Mouse (Mus musculus) forebrain, postnatal 0 days (tissue): ENCODE results near the gene Serpinh1. TPM values are rescaled to one million over a fixed set of nuclear protein-coding genes. Genes with fewer than 3 reads are reported as not detected.

ENCODE experiments used
- ATAC-seq: fragments of 200-750 bp; cut with Nextera tagmentation; 2 replicates; pipeline ENCODE4 v1.8.0; 2017; ENCODE audit warnings: mild to moderate bottlenecking, moderate library complexity
- DNase-seq: peaks from one replicate; pipeline ENCODE4 v3.0.0-alpha.2; 2015
- H3K27ac ChIP-seq: fragments of 300-500 bp; sonication (generic); 2 replicates; pipeline ENCODE4 v1.5.1; 2014; ENCODE audit warnings: low read depth, mild to moderate bottlenecking, antibody characterized with exemption, low read length, moderate library complexity, mixed read lengths
- H3K27me3 ChIP-seq: fragments of 300-500 bp; sonication (generic); 2 replicates; pipeline ENCODE4 v1.6.1; 2014; ENCODE audit warnings: mild to moderate bottlenecking, low read length, mixed read lengths; ENCODE audit not compliant: insufficient read depth
- H3K36me3 ChIP-seq: fragments of 300-500 bp; sonication (generic); 2 replicates; pipeline ENCODE4 v1.6.1; 2014; ENCODE audit warnings: mild to moderate bottlenecking, moderate library complexity; ENCODE audit not compliant: insufficient read depth
- H3K4me1 ChIP-seq: fragments of 300-500 bp; sonication (generic); 2 replicates; pipeline ENCODE4 v1.6.1; 2014; ENCODE audit warnings: antibody characterized with exemption; ENCODE audit not compliant: insufficient read depth
- H3K4me2 ChIP-seq: fragments of 300-500 bp; sonication (generic); 2 replicates; pipeline ENCODE4 v1.6.1; 2014; ENCODE audit warnings: low read depth, mild to moderate bottlenecking, moderate library complexity
- H3K4me3 ChIP-seq: fragments of 300-500 bp; sonication (generic); 2 replicates; pipeline ENCODE4 v1.5.1; 2014; ENCODE audit warnings: low read depth, low read length, mixed read lengths
- H3K9ac ChIP-seq: fragments of 300-500 bp; sonication (generic); 2 replicates; pipeline ENCODE4 v1.6.1; 2014; ENCODE audit warnings: mild to moderate bottlenecking
- H3K9me3 ChIP-seq: fragments of 300-500 bp; sonication (generic); 2 replicates; pipeline ENCODE4 v1.6.1; 2016; ENCODE audit warnings: low read length
- CTCF ChIP-seq: sonication (generic); IDR thresholded peaks from 2 replicates; pipeline ENCODE4 v1.5.1; 2016; ENCODE audit warnings: antibody characterized with exemption, control low read depth, low read depth
- WGBS: fragments of 180-500 bp; shearing (Covaris S2); extraction: QIAGEN DNeasy Blood & Tissue Kit; methylation state at CpG from one replicate; pipeline ENCODE4 v1.1.7; 2014; 5-methylcytosine and 5-hydroxymethylcytosine counted together
- polyA plus RNA-seq: library from polyadenylated mRNA; unstranded; fragments of >200 nt; fragmentation: Nextera tagmentation; extraction: Ambion mirVana; gene quantifications from 2 replicates; pipeline ENCODE4 v1.2.1, GENCODE M21; 2015
- total RNA-seq: library from RNA; depleted of rRNA; stranded (reverse); fragments of >200 nt; gene quantifications from 2 replicates; pipeline ENCODE4 v1.2.3, GENCODE M21; 2014

Gene Serpinh1
- total and polyA plus RNA-seq, 2 experiments from 2014 or later, result 117 to 160 TPM

DNA sequence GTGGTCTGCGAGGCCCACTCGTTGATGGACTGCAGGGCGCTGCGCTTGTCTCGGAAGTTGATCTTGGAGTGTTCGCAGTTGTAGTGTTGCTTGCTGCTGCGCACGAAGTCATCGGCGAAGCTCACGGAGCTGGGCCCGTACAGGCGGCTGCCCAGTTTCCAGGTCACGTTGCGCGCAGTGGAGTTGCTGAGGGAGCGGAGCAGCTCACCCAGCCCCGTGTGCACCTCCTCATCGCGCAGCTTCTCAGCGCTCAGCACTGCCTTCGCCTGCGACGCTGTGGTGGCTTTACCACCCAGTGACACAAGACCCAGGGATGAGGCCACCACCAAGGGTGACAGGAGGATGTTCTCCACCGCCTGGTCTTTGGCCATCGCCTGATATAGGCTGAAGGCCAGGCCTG, 4.2 kb downstream of the Serpinh1 start:
- no peak for ATAC-seq
- no peak overlapping the region for H3K4me3 ChIP-seq
- peaks cover 6% of the 10 kb centered on the region; the same call in 1 of the 2 replicates for H3K36me3 ChIP-seq
- DNase-seq, result no peak
- no peaks in the 10 kb centered on the region for H3K9me3 ChIP-seq
- no peak overlapping the region for H3K27ac ChIP-seq
- no peak overlapping the region for H3K9ac ChIP-seq
- 93% methylated on average over 26 of the region's 26 CpGs for WGBS
- peaks cover 13% of the 10 kb centered on the region; the same call in 1 of the 2 replicates for H3K4me1 ChIP-seq
- no peak for TF ChIP-seq CTCF
- H3K4me2 ChIP-seq, result no peak overlapping the region
- H3K27me3 ChIP-seq, result no peaks in the 10 kb centered on the region

DNA sequence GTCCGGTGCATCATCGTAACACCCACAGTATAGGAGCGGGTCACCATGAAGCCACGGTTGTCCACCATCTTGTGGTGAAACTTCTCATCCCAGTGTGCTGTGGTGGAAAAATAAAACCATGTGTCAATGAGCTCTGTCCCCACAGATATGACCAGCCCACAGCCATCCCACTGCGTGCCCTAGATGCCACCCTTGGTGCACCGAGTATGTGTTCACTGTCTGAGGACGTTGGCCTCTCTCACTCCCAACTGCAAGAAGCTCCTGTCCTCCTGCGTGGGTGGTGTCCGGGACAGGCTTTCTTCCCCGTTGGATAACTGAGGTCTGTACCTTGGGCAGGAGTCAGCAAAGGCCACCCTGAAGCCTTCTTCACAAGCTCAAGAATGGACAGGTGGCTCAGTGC, 5.8 kb downstream of the Serpinh1 start:
- Histone ChIP-seq H3K9me3 (no peaks in the 10 kb centered on the region), H3K9ac (no peak overlapping the region), H3K4me1 (peaks cover 13% of the 10 kb centered on the region; the same call in 1 of the 2 replicates), H3K4me2 (no peak overlapping the region), H3K27ac (no peak overlapping the region), H3K36me3 (peaks cover 9% of the 10 kb centered on the region; the same call in 1 of the 2 replicates), H3K4me3 (no peak overlapping the region), H3K27me3 (no peaks in the 10 kb centered on the region)
- DNase-seq (no peak), ATAC-seq (no peak)
- no peak for TF ChIP-seq CTCF
- WGBS, result 97% methylated on average over 10 of the region's 10 CpGs

DNA sequence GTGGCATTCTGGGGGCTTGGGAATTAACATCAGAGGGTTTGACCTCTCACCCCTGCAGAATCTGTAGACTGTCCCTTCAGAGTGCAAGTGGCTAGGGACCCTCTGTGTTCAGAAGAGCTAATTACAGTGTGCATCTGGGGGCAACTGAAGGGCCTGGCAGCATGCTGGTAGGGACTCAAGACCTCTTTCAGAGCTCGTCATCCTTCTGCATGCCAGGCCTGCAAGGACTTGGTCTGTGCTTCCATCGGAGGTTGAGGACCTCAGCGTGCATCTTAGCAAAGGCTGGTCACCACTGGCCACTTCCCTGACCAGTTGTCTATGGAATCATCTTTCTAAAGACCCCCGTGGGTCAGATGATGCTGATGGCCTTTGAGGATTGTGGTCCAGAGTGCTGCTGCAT, 9.5 kb downstream of the Serpinh1 start:
- no peak overlapping the region for H3K4me2 ChIP-seq
- no peaks in the 10 kb centered on the region for H3K4me1 ChIP-seq
- WGBS, result 88% methylated on average over 4 of the region's 4 CpGs
- H3K27ac ChIP-seq, result no peak overlapping the region
- ATAC-seq, result no peak
- H3K36me3 ChIP-seq, result peaks cover 9% of the 10 kb centered on the region; the same call in 1 of the 2 replicates
- H3K9me3 ChIP-seq, result no peaks in the 10 kb centered on the region
- no peak for TF ChIP-seq CTCF
- DNase-seq, result no peak
- H3K9ac ChIP-seq, result no peak overlapping the region
- H3K4me3 ChIP-seq, result no peak overlapping the region
- no peaks in the 10 kb centered on the region for H3K27me3 ChIP-seq

DNA sequence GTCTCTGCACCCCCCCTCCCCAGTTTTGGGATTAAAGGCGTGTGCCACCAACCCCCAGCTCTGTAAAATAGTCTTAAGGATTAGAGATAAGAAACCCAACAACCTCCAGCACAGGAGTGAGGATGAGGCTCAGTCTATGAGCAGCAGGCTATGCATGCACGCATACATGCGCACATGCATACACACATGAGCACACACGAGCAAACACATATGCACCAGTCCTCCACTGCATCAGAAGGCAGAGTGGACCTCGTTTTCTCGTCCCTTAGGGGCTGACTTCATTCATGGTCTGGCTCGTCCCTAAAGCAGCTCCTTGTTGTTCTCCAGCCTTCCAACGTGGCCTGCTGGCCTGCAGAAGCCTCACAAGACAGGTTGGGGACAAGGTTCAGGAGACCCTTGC, 12.3 kb downstream of the Serpinh1 start:
- ATAC-seq (no peak), DNase-seq (no peak)
- no peak overlapping the region for H3K9ac ChIP-seq
- H3K27ac ChIP-seq, result no peak overlapping the region
- no peak for TF ChIP-seq CTCF
- 84% methylated on average over 8 of the region's 8 CpGs for WGBS
- H3K4me2 ChIP-seq, result no peak overlapping the region
- H3K4me3 ChIP-seq, result no peak overlapping the region
- H3K4me1 ChIP-seq, result no peaks in the 10 kb centered on the region
- no peaks in the 10 kb centered on the region for H3K27me3 ChIP-seq
- no peaks in the 10 kb centered on the region for H3K9me3 ChIP-seq
- peaks cover 20% of the 10 kb centered on the region for H3K36me3 ChIP-seq

DNA sequence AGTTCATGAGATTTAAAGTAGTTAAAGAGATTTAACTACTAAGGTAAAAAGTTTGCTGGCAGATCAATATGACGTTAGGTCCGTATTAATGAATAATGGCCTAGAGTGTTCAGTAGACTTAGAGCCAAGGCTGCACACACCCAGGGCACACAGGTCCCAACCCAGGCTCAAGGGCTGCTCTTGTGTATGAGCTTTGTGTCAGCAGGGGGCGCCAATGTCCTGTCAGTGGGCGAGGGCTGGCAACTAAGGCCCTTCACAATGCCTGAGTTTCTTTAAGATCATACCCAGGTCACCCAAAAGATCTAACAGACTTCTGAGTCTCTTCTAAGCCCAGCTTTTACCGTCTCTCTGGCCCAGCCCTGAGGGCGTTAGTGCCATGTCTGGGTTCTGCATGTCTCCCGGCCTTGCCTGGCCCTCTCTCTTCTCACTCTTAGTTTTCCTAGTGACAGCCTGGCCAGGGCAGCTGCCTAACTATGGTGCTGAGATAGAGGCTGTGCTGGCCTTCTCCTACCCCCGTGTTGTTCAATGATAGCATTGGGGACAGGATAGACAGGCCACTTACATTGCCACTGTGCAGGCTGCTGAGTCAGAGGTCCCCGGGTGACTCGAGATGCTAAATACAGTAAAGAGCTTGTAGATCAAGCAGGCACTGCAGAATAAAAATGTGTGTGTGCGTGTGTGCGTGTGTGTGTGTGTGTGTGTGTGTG, 20.1 kb downstream of the Serpinh1 start:
- Histone ChIP-seq H3K9ac (no peak overlapping the region), H3K27ac (no peak overlapping the region), H3K9me3 (no peaks in the 10 kb centered on the region), H3K4me1 (no peaks in the 10 kb centered on the region), H3K4me3 (no peak overlapping the region), H3K36me3 (peaks cover 21% of the 10 kb centered on the region), H3K27me3 (no peaks in the 10 kb centered on the region), H3K4me2 (no peak overlapping the region)
- TF ChIP-seq CTCF, result peak; percentile 81
- ATAC-seq, result peak; percentile 60; the same call in 1 of the 2 replicates
- WGBS, result 43% methylated on average over 12 of the region's 12 CpGs
- peak; percentile 66 for DNase-seq

DNA sequence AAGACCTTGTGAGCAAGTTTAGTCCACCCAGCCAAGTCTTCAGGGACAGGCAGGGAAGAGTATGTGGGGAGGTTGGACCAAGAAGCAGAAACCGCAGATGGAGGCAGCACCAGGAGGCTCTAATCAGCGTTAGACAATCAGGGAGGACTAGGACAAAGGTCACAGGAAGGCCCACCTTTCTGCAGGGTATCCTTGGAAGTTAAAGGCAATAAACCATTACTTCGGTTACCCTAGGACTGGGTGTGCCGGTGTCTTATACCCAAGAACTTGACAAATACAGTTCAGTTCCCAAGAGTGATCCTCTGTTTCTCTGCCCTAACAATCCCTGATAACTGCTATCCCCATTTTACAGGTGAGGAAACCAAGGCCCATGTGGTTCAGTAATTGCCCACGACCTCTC, 23.0 kb downstream of the Serpinh1 start:
- no peak for TF ChIP-seq CTCF
- WGBS, result 87% methylated on average over 5 of the region's 5 CpGs
- H3K27ac ChIP-seq, result no peak overlapping the region
- DNase-seq (no peak), ATAC-seq (no peak)
- no peaks in the 10 kb centered on the region; the same call in 1 of the 2 replicates for H3K36me3 ChIP-seq
- no peaks in the 10 kb centered on the region for H3K4me1 ChIP-seq
- H3K4me2 ChIP-seq, result no peak overlapping the region
- no peak overlapping the region for H3K4me3 ChIP-seq
- H3K9ac ChIP-seq, result no peak overlapping the region
- no peaks in the 10 kb centered on the region for H3K9me3 ChIP-seq
- no peaks in the 10 kb centered on the region for H3K27me3 ChIP-seq

DNA sequence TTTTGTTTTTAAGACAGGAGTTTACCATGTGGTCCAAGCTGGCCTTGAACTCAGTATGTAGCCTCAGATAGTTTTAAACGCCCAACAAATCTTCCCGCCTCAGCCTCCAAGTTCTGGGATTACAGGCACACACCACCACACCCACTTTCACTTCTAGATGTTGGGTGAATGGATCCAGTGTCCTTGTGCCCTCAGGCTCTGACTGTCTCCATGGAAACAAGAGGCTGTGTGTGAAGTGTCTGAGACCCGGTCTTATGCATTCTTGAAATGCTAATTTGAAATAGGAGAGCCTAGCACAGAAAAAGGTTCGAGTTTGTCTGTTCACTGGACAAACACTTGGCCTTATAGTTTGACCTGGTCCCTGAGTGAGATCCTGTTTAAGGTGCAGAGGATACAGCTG, 24.2 kb downstream of the Serpinh1 start:
- ATAC-seq (no peak), DNase-seq (no peak)
- no peaks in the 10 kb centered on the region for H3K9me3 ChIP-seq
- no peaks in the 10 kb centered on the region for H3K27me3 ChIP-seq
- no peak overlapping the region for H3K4me2 ChIP-seq
- no peaks in the 10 kb centered on the region for H3K4me1 ChIP-seq
- H3K27ac ChIP-seq, result no peak overlapping the region
- peaks cover 8% of the 10 kb centered on the region for H3K36me3 ChIP-seq
- no peak for TF ChIP-seq CTCF
- WGBS, result 35% methylated on average over 4 of the region's 4 CpGs
- H3K4me3 ChIP-seq, result no peak overlapping the region
- no peak overlapping the region for H3K9ac ChIP-seq
